Mouse (Mus musculus) liver, embryonic 14.5 days (tissue): ENCODE data around the gene Muc5ac. TPM values are rescaled to one million over a fixed set of nuclear protein-coding genes. Genes with fewer than 3 reads are reported as not detected.

ENCODE experiments used
- ATAC-seq: fragments of 200-750 bp; cut with Nextera tagmentation; 2 replicates; pipeline ENCODE4 v1.8.0; 2017; ENCODE audit warnings: moderate number of reproducible peaks, mild to moderate bottlenecking, moderate library complexity; ENCODE audit not compliant: insufficient read depth
- DNase-seq, 3 experiments: peaks; one replicate each; pipeline ENCODE4 v3.0.0-alpha.2; 2012 to 2013; ENCODE audit warnings: low read depth in 3 of 3, low spot score in 3 of 3
- H3K27ac ChIP-seq: fragments of 300-500 bp; sonication (generic); 2 replicates; pipeline ENCODE4 v1.5.1; 2014; ENCODE audit warnings: moderate library complexity, mild to moderate bottlenecking, control low read depth, inconsistent platforms
- H3K27me3 ChIP-seq: fragments of 300-500 bp; sonication (generic); 2 replicates; pipeline ENCODE4 v1.6.1; 2014; ENCODE audit warnings: mild to moderate bottlenecking, low read length, moderate library complexity; ENCODE audit not compliant: control insufficient read depth, insufficient read depth
- H3K36me3 ChIP-seq: fragments of 300-500 bp; sonication (generic); replicated peaks from 2 replicates; pipeline ENCODE4 v1.6.1; 2014; ENCODE audit warnings: low read depth; ENCODE audit not compliant: control insufficient read depth, insufficient read depth
- H3K4me1 ChIP-seq, 2 experiments: fragments of 200-500 bp in 1 of 2; fragments of 300-500 bp in 1 of 2; sonication (generic) in 1 of 2; replicated peaks; 2 replicates each; pipeline ENCODE4 v1.6.1; 2012 to 2014; ENCODE audit warnings: antibody characterized with exemption in 1 of 2, inconsistent platforms in 1 of 2, low read length in 1 of 2; ENCODE audit not compliant: control insufficient read depth in 2 of 2, insufficient read depth in 2 of 2
- H3K4me2 ChIP-seq: fragments of 300-500 bp; sonication (generic); 2 replicates; pipeline ENCODE4 v1.6.1; 2014; ENCODE audit warnings: low read depth, mild to moderate bottlenecking, control low read depth, moderate library complexity
- H3K4me3 ChIP-seq, 2 experiments: fragments of 200-500 bp in 1 of 2; fragments of 300-500 bp in 1 of 2; sonication (generic) in 1 of 2; 2 replicates each; pipeline ENCODE4 v1.5.1; 2012 to 2014; ENCODE audit warnings: low read depth in 2 of 2, low read length in 2 of 2, mild to moderate bottlenecking in 2 of 2, control low read depth in 1 of 2, inconsistent platforms in 1 of 2, moderate library complexity in 1 of 2; ENCODE audit not compliant: insufficient read depth in 1 of 2
- H3K9ac ChIP-seq: fragments of 300-500 bp; sonication (generic); replicated peaks from 2 replicates; pipeline ENCODE4 v1.6.1; 2014; ENCODE audit warnings: mild to moderate bottlenecking, control low read depth, moderate library complexity
- H3K9me3 ChIP-seq: fragments of 300-500 bp; sonication (generic); 2 replicates; pipeline ENCODE4 v1.6.1; 2016; ENCODE audit warnings: low read length, mixed read lengths; ENCODE audit not compliant: control insufficient read depth
- CTCF ChIP-seq: IDR thresholded peaks from 2 replicates; pipeline ENCODE4 v1.5.1; 2016; ENCODE audit warnings: antibody characterized with exemption, low read depth, control low read depth
- EP300 ChIP-seq: IDR thresholded peaks from 2 replicates; pipeline ENCODE4 v1.6.1; 2016; ENCODE audit warnings: antibody characterized with exemption, low read depth
- WGBS: fragments of 180-500 bp; shearing (Covaris S2); extraction: QIAGEN DNeasy Blood & Tissue Kit; methylation state at CpG from one replicate; pipeline ENCODE4 v1.1.7; 2014; ENCODE audit not compliant: insufficient replicate concordance; 5-methylcytosine and 5-hydroxymethylcytosine counted together
- polyA plus RNA-seq, 2 experiments: library from polyadenylated mRNA; depleted of rRNA in 1 of 2; stranded (reverse) in 1 of 2; unstranded in 1 of 2; fragments of >200 nt; fragmentation: Nextera tagmentation in 1 of 2; extraction: Ambion mirVana in 1 of 2; gene quantifications; 2 replicates each; pipeline versions ENCODE4 v1.2.1 to v1.2.3; 2012 to 2014

The Muc5ac gene
- polyA plus RNA-seq, 2 experiments: not detected

- 72% methylated on average over 6 of the region's 6 CpGs for WGBS
- no peak for ATAC-seq
Measured at GRCm38 (mm10) chr7:141823699-141824098, 34.9 kb downstream of the Muc5ac start.

GRCm38 (mm10) chr7:141824398-141824797, 35.6 kb downstream of the Muc5ac start:
- WGBS: 66% methylated on average over 9 of the region's 9 CpGs
- no peak for ATAC-seq
- Histone ChIP-seq H3K27ac (no peak overlapping the region), H3K9me3 (no peaks in the 10 kb centered on the region), H3K27me3 (no peaks in the 10 kb centered on the region; the same call in 1 of the 2 replicates), H3K9ac (no peak overlapping the region), H3K4me1 (no peaks in the 10 kb centered on the region), H3K4me2 (no peak overlapping the region), H3K36me3 (no peaks in the 10 kb centered on the region), H3K4me3 (no peak overlapping the region)
- DNase-seq: no peak
- TF ChIP-seq EP300: no peak
- no peak for TF ChIP-seq CTCF

More at GRCm38 (mm10) chr7:141823699-141824098, 34.9 kb downstream of the Muc5ac start:
- Histone ChIP-seq H3K27ac (no peak overlapping the region), H3K36me3 (no peaks in the 10 kb centered on the region), H3K4me2 (no peak overlapping the region), H3K9me3 (no peaks in the 10 kb centered on the region), H3K9ac (no peak overlapping the region), H3K27me3 (no peaks in the 10 kb centered on the region; the same call in 1 of the 2 replicates), H3K4me1 (no peaks in the 10 kb centered on the region), H3K4me3 (no peak overlapping the region)
- TF ChIP-seq EP300 (no peak), CTCF (no peak)
- no peak for DNase-seq

GRCm38 (mm10) chr7:141835941-141836340, 47.2 kb downstream of the Muc5ac start:
- H3K27me3 ChIP-seq: no peaks in the 10 kb centered on the region
- no peak for TF ChIP-seq EP300
- TF ChIP-seq CTCF: no peak
- H3K4me3 ChIP-seq: no peak overlapping the region
- no peak overlapping the region for H3K9ac ChIP-seq
- ATAC-seq (no peak), DNase-seq (no peak)
- H3K36me3 ChIP-seq: no peaks in the 10 kb centered on the region
- no peaks in the 10 kb centered on the region for H3K4me1 ChIP-seq
- 23% methylated on average over 7 of the region's 7 CpGs for WGBS
- H3K9me3 ChIP-seq: no peaks in the 10 kb centered on the region
- H3K27ac ChIP-seq: no peak overlapping the region
- H3K4me2 ChIP-seq: no peak overlapping the region

GRCm38 (mm10) chr7:141836423-141836822, 47.7 kb downstream of the Muc5ac start:
- no peak for ATAC-seq
- 28% methylated on average over 8 of the region's 8 CpGs for WGBS

GRCm38 (mm10) chr7:141838779-141839178, 50.0 kb downstream of the Muc5ac start, which contains the start of gene Muc5b:
Gene Muc5b, plus strand, starts transcription at chr7:141839070.
- ATAC-seq (no peak), DNase-seq (no peak)
- Histone ChIP-seq H3K4me1 (no peaks in the 10 kb centered on the region), H3K9ac (no peak within 1 kb of the TSS), H3K9me3 (no peaks in the 10 kb centered on the region), H3K27ac (no peak within 1 kb of the TSS), H3K27me3 (no peaks in the 10 kb centered on the region), H3K4me3 (no peak within 1 kb of the TSS), H3K4me2 (no peak within 1 kb of the TSS), H3K36me3 (no peaks in the 10 kb centered on the region)
- 40% methylated on average over 5 of the region's 5 CpGs for WGBS
- TF ChIP-seq CTCF (no peak), EP300 (no peak)

More at GRCm38 (mm10) chr7:141836423-141836822, 47.7 kb downstream of the Muc5ac start:
- no peaks in the 10 kb centered on the region for H3K36me3 ChIP-seq
- TF ChIP-seq EP300 (no peak), CTCF (no peak)
- no peak overlapping the region for H3K9ac ChIP-seq
- H3K27me3 ChIP-seq: no peaks in the 10 kb centered on the region
- no peaks in the 10 kb centered on the region for H3K9me3 ChIP-seq
- no peaks in the 10 kb centered on the region for H3K4me1 ChIP-seq
- H3K4me2 ChIP-seq: no peak overlapping the region
- DNase-seq: no peak
- no peak overlapping the region for H3K4me3 ChIP-seq
- no peak overlapping the region for H3K27ac ChIP-seq
